Mouse (Mus musculus): ENCODE data around the gene Dglucy. TPM values are rescaled to one million over a fixed set of nuclear protein-coding genes. Genes with fewer than 3 reads are reported as not detected.
A peak's percentile ranks its signal among the peaks of the same experiment; 100 is the strongest.

Gene Dglucy
- polyA plus RNA-seq, 1 experiment: 7.4 TPM

DNA sequence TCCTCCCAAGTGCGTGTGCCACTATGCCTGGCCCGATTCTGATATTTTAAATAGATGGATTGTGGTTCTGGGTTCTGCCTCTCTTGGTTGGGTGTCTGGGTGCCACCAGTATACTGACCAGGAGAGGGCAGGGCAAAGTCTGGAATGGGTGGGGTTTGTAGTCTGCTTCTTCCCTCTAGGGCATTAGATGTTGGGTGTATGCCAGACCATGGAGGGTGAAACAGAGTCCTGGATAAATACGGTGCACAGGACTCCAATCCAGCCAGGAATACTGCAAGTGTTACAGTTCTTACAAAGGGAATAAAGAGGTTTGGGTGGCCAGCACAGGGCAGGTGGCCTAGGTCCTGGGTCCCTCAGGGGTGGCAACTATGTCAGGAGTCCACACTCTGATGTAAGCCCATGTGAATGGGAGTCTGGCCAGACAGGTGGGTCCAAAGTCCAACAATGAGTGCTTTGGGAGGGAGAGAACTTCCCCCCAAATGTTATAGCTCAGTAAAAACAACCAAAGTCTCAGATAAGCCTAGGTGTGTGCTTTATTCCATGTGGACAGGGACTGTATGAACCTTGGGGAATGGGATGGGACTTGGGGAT lies 84.1 kb downstream of the Dglucy start:
- H3K27ac ChIP-seq (ENCODE audit: insufficient read depth, low read length): no peak overlapping the region
- no peak overlapping the region for H3K4me3 ChIP-seq (replicated peaks; ENCODE audit: insufficient read depth, low read depth, low read length)
- peaks cover 22% of the 10 kb centered on the region; the same call in 1 of the 2 replicates for H3K4me1 ChIP-seq (ENCODE audit: control insufficient read depth, insufficient read depth, low read length)
- no peak for DNase-seq
- TF ChIP-seq POLR2A (IDR thresholded peaks at IDR 0.05; ENCODE audit: borderline replicate concordance, insufficient read depth, low read length) (no peak), CTCF (IDR thresholded peaks at IDR 0.05; ENCODE audit: borderline replicate concordance, insufficient read depth, low read depth, low read length) (no peak)
- 82% methylated on average over 3 of the region's 3 CpGs for WGBS
- no peaks in the 10 kb centered on the region for H3K27me3 ChIP-seq (ENCODE audit: control insufficient read depth, insufficient read depth, low read length)

DNA sequence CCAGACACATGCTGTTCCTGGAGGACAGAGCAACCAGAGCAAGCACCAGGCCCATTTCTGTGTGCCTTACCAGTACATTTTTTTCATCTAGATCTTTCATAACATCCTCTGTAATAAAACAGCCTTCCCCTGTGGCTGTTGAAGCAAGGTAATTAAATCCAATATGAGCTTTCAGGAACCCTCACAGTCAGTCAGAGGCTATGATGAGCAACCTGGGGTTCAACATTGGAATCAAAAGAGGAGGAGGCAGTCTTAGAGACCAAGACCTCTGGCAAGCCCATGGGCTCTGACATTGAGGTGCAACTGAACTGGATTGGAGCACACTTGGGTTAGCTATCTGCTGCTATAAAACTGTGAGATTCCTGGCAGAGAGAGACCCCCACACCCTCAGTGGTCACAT lies 86.2 kb downstream of the Dglucy start:
- Histone ChIP-seq H3K27me3 (ENCODE audit: control insufficient read depth, insufficient read depth, low read length) (no peaks in the 10 kb centered on the region), H3K4me3 (replicated peaks; ENCODE audit: insufficient read depth, low read depth, low read length) (no peak overlapping the region), H3K27ac (ENCODE audit: insufficient read depth, low read length) (no peak overlapping the region), H3K4me1 (ENCODE audit: control insufficient read depth, insufficient read depth, low read length) (peaks cover 36% of the 10 kb centered on the region)
- DNase-seq: no peak
- TF ChIP-seq CTCF (IDR thresholded peaks at IDR 0.05; ENCODE audit: borderline replicate concordance, insufficient read depth, low read depth, low read length) (no peak), POLR2A (IDR thresholded peaks at IDR 0.05; ENCODE audit: borderline replicate concordance, insufficient read depth, low read length) (no peak)

- WGBS: 61% methylated on average over 11 of the region's 11 CpGs
- TF ChIP-seq POLR2A (IDR thresholded peaks at IDR 0.05; ENCODE audit: borderline replicate concordance, insufficient read depth, low read length) (no peak), CTCF (IDR thresholded peaks at IDR 0.05; ENCODE audit: borderline replicate concordance, insufficient read depth, low read depth, low read length) (no peak)
- DNase-seq: no peak
These were observed 86.7 kb downstream of the Dglucy start for GRCm38 (mm10) chr12:100865509-100866078.

DNA sequence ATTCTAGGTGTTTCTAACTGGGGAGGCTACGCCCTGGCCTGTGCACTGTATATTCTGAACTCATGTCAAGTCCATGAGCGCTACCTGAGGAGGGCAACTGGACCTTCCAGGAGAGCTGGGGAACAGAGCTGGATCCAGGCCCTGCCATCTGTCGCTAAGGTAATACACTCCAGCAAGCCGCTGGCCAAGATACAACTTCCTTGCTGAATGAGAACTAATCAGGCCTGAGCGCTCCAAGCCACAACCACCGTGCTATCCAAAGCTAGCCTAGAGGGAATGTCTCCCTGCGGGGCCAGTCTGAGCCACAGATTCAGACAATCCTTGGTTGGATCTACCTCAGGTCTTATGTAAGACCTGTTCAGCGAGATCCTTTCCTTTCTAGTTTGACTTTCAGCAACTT lies 88.2 kb downstream of the Dglucy start:
- H3K27me3 ChIP-seq (ENCODE audit: control insufficient read depth, insufficient read depth, low read length): no peaks in the 10 kb centered on the region
- 12% methylated on average over 8 of the region's 8 CpGs for WGBS
- DNase-seq: peak; percentile 94 to 98
- H3K4me3 ChIP-seq (replicated peaks; ENCODE audit: insufficient read depth, low read depth, low read length): no peak overlapping the region
- TF ChIP-seq POLR2A (IDR thresholded peaks at IDR 0.05; ENCODE audit: borderline replicate concordance, insufficient read depth, low read length): no peak
- no peak for TF ChIP-seq CTCF (IDR thresholded peaks at IDR 0.05; ENCODE audit: borderline replicate concordance, insufficient read depth, low read depth, low read length)
- H3K27ac ChIP-seq (ENCODE audit: insufficient read depth, low read length): peak overlapping the region; percentile 76
- peaks cover 36% of the 10 kb centered on the region for H3K4me1 ChIP-seq (ENCODE audit: control insufficient read depth, insufficient read depth, low read length)

More at GRCm38 (mm10) chr12:100865509-100866078, 86.7 kb downstream of the Dglucy start:
- no peak overlapping the region for H3K4me3 ChIP-seq (replicated peaks; ENCODE audit: insufficient read depth, low read depth, low read length)
- no peak overlapping the region for H3K27ac ChIP-seq (ENCODE audit: insufficient read depth, low read length)
- peaks cover 36% of the 10 kb centered on the region for H3K4me1 ChIP-seq (ENCODE audit: control insufficient read depth, insufficient read depth, low read length)
- no peaks in the 10 kb centered on the region for H3K27me3 ChIP-seq (ENCODE audit: control insufficient read depth, insufficient read depth, low read length)

- H3K27ac ChIP-seq (ENCODE audit: insufficient read depth, low read length): peak overlapping the region; percentile 76; the same call in 1 of the 2 replicates
These were observed 89.3 kb downstream of the Dglucy start for GRCm38 (mm10) chr12:100868049-100868622.

GRCm38 (mm10) chr12:100871234-100871633 lies 92.4 kb downstream of the Dglucy start:
- TF ChIP-seq CTCF (IDR thresholded peaks at IDR 0.05; ENCODE audit: borderline replicate concordance, insufficient read depth, low read depth, low read length): no peak
- TF ChIP-seq POLR2A (IDR thresholded peaks at IDR 0.05; ENCODE audit: borderline replicate concordance, insufficient read depth, low read length): no peak
- peaks cover 25% of the 10 kb centered on the region for H3K4me1 ChIP-seq (ENCODE audit: control insufficient read depth, insufficient read depth, low read length)
- no peak for DNase-seq
- no peak overlapping the region for H3K27ac ChIP-seq (ENCODE audit: insufficient read depth, low read length)
- H3K4me3 ChIP-seq (replicated peaks; ENCODE audit: insufficient read depth, low read depth, low read length): no peak overlapping the region
- WGBS: 95% methylated on average over 6 of the region's 6 CpGs
- no peaks in the 10 kb centered on the region for H3K27me3 ChIP-seq (ENCODE audit: control insufficient read depth, insufficient read depth, low read length)

More at GRCm38 (mm10) chr12:100868049-100868622, 89.3 kb downstream of the Dglucy start:
- no peak for TF ChIP-seq CTCF (IDR thresholded peaks at IDR 0.05; ENCODE audit: borderline replicate concordance, insufficient read depth, low read depth, low read length)
- TF ChIP-seq POLR2A (IDR thresholded peaks at IDR 0.05; ENCODE audit: borderline replicate concordance, insufficient read depth, low read length): no peak
- peaks cover 36% of the 10 kb centered on the region for H3K4me1 ChIP-seq (ENCODE audit: control insufficient read depth, insufficient read depth, low read length)
- H3K27me3 ChIP-seq (ENCODE audit: control insufficient read depth, insufficient read depth, low read length): no peaks in the 10 kb centered on the region
- 64% methylated on average over 4 of the region's 4 CpGs for WGBS
- DNase-seq: no peak
- no peak overlapping the region for H3K4me3 ChIP-seq (replicated peaks; ENCODE audit: insufficient read depth, low read depth, low read length)

GRCm38 (mm10) chr12:100871841-100872240 lies 93.0 kb downstream of the Dglucy start:
- H3K27me3 ChIP-seq (ENCODE audit: control insufficient read depth, insufficient read depth, low read length): no peaks in the 10 kb centered on the region
- no peak overlapping the region for H3K27ac ChIP-seq (ENCODE audit: insufficient read depth, low read length)
- DNase-seq: no peak
- no peak overlapping the region for H3K4me3 ChIP-seq (replicated peaks; ENCODE audit: insufficient read depth, low read depth, low read length)
- 98% methylated on average over 2 of the region's 2 CpGs for WGBS
- H3K4me1 ChIP-seq (ENCODE audit: control insufficient read depth, insufficient read depth, low read length): peaks cover 21% of the 10 kb centered on the region
- TF ChIP-seq CTCF (IDR thresholded peaks at IDR 0.05; ENCODE audit: borderline replicate concordance, insufficient read depth, low read depth, low read length): no peak
- no peak for TF ChIP-seq POLR2A (IDR thresholded peaks at IDR 0.05; ENCODE audit: borderline replicate concordance, insufficient read depth, low read length)

GRCm38 (mm10) chr12:100873612-100874011 lies 94.8 kb downstream of the Dglucy start:
- Histone ChIP-seq H3K27me3 (ENCODE audit: control insufficient read depth, insufficient read depth, low read length) (no peaks in the 10 kb centered on the region), H3K4me3 (replicated peaks; ENCODE audit: insufficient read depth, low read depth, low read length) (no peak overlapping the region), H3K27ac (ENCODE audit: insufficient read depth, low read length) (no peak overlapping the region), H3K4me1 (ENCODE audit: control insufficient read depth, insufficient read depth, low read length) (peaks cover 17% of the 10 kb centered on the region)
- DNase-seq: no peak
- TF ChIP-seq POLR2A (IDR thresholded peaks at IDR 0.05; ENCODE audit: borderline replicate concordance, insufficient read depth, low read length) (no peak), CTCF (IDR thresholded peaks at IDR 0.05; ENCODE audit: borderline replicate concordance, insufficient read depth, low read depth, low read length) (no peak)
- WGBS: 97% methylated on average over 3 of the region's 3 CpGs

All from cerebellum, adult 2 months (tissue).